Mouse (Mus musculus): Measurements from ENCODE around the gene Mfsd14a.

GRCm38 (mm10) chr3:116622641-116623040 is 39.8 kb downstream of the Mfsd14a start:
- TF ChIP-seq GATA1 (IDR thresholded peaks at IDR 0.05; ENCODE audit: borderline replicate concordance, low read length) (no peak), FLI1 (IDR thresholded peaks at IDR 0.05; ENCODE audit: low read length) (no peak)

Data from megakaryocyte, embryonic 14.5 days (primary cell).